ENCODE assay signal across 9 mouse cellular contexts in genomic region chrX:140537662-140538061, GRCm38 (mm10).
DNase-seq lines count a peak whose midpoint lies in the region; ATAC-seq and TF ChIP-seq lines count a peak whose summit lies in the region.
"Had no signal": no experiment of that assay in that cellular context is flagged by ENCODE, and none has a peak within 500 bp of the region (broad histone marks: within the 10 kb centered on the region; RNA-seq: fewer than 3 reads in every experiment).

No protein-coding gene starts in this region.

- H3K9ac ChIP-seq in forebrain, embryonic 16.5 days (replicated peaks; ENCODE audit: low read depth, low read length), result no peak overlapping the region
- no peak overlapping the region for H3K9ac ChIP-seq in hindbrain, embryonic 16.5 days (ENCODE audit: low read depth, low read length)
- H3K9ac ChIP-seq: limb, embryonic 15.5 days had no signal

- H3K27ac ChIP-seq in bone marrow, adult 2 months (ENCODE audit: control insufficient read depth, insufficient read depth, low read depth, low read length, poor library complexity), result peak overlapping the region; percentile 54; the same call in 1 of the 2 replicates
- no peak overlapping the region for H3K27ac ChIP-seq in forebrain, embryonic 16.5 days (ENCODE audit: low read length)
- no peak overlapping the region for H3K27ac ChIP-seq in hindbrain, embryonic 16.5 days (ENCODE audit: low read depth, low read length)
- H3K27ac ChIP-seq: limb, embryonic 15.5 days had no signal

- intact Hi-C loops in heart, postnatal 36 days (cut with DNase I), result no loop called here

- no peaks in the 10 kb centered on the region for H3K27me3 ChIP-seq in forebrain, embryonic 16.5 days (replicated peaks; ENCODE audit: control insufficient read depth, insufficient read depth, low read length)
- no peaks in the 10 kb centered on the region; the same call in 1 of the 2 replicates for H3K27me3 ChIP-seq in hindbrain, embryonic 16.5 days (replicated peaks; ENCODE audit: control insufficient read depth, insufficient read depth, low read length)

- ATAC-seq in forebrain, embryonic 16.5 days, result no peak
- no peak for ATAC-seq in hindbrain, embryonic 16.5 days

- no peak overlapping the region for H3K4me2 ChIP-seq in forebrain, embryonic 16.5 days (ENCODE audit: low read length)
- H3K4me2 ChIP-seq in hindbrain, embryonic 16.5 days (ENCODE audit: low read length), result no peak overlapping the region
- H3K4me2 ChIP-seq: limb, embryonic 15.5 days had no signal

- no peak for TF ChIP-seq POLR2A in bone marrow, adult 2 months (IDR thresholded peaks at IDR 0.05; ENCODE audit: borderline replicate concordance, control insufficient read depth, low read depth, low read length)

- H3K36me3 ChIP-seq in forebrain, embryonic 16.5 days (ENCODE audit: control insufficient read depth, insufficient read depth), result no peaks in the 10 kb centered on the region
- no peaks in the 10 kb centered on the region for H3K36me3 ChIP-seq in hindbrain, embryonic 16.5 days (ENCODE audit: control insufficient read depth, insufficient read depth, low read length)

- no peaks in the 10 kb centered on the region; the same call in 1 of the 2 replicates for H3K4me1 ChIP-seq in bone marrow, adult 2 months (ENCODE audit: control insufficient read depth, insufficient read depth, low read length)
- peaks cover 6% of the 10 kb centered on the region; the same call in 1 of the 2 replicates for H3K4me1 ChIP-seq in forebrain, embryonic 16.5 days (replicated peaks; ENCODE audit: control insufficient read depth, insufficient read depth, low read length)
- peaks cover 3% of the 10 kb centered on the region; the same call in 1 of the 2 replicates for H3K4me1 ChIP-seq in hindbrain, embryonic 16.5 days (ENCODE audit: control insufficient read depth, insufficient read depth, low read depth, low read length)

- peak; percentile 66 for DNase-seq in gastrocnemius, adult 18-20 months (ENCODE audit: low spot score)
- no peak for DNase-seq in gastrocnemius, postnatal 10 days
- peak; percentile 66 to 69 for DNase-seq in heart, postnatal 36 days
- DNase-seq in mesoderm, embryonic 11.5 days (ENCODE audit: low read depth, low spot score), result peak; percentile 22
- DNase-seq in cerebellum, postnatal 25 days, result no peak

- WGBS in bone marrow, adult 2 months, result 14% methylated on average over 6 of the region's 6 CpGs
- 50% methylated on average over 6 of the region's 6 CpGs for WGBS in forebrain, embryonic 16.5 days
- 45% methylated on average over 6 of the region's 6 CpGs for WGBS in hindbrain, embryonic 16.5 days

- no peaks in the 10 kb centered on the region for H3K9me3 ChIP-seq in forebrain, embryonic 16.5 days (ENCODE audit: control insufficient read depth, low read length)
- no peaks in the 10 kb centered on the region for H3K9me3 ChIP-seq in hindbrain, embryonic 16.5 days (ENCODE audit: control insufficient read depth, low read length)
- H3K9me3 ChIP-seq: limb, embryonic 15.5 days had no signal

- TF ChIP-seq CTCF in bone marrow, adult 2 months (IDR thresholded peaks at IDR 0.05; ENCODE audit: control insufficient read depth, insufficient read depth, low read length), result no peak

- no peak overlapping the region for H3K4me3 ChIP-seq in bone marrow, adult 2 months (replicated peaks; ENCODE audit: control insufficient read depth, low read depth, low read length)
- H3K4me3 ChIP-seq in forebrain, embryonic 16.5 days (replicated peaks; ENCODE audit: low read length), result no peak overlapping the region
- no peak overlapping the region for H3K4me3 ChIP-seq in hindbrain, embryonic 16.5 days (ENCODE audit: low read length)
- H3K4me3 ChIP-seq: limb, embryonic 15.5 days had no signal

Comparison
In these comparisons a context has a peak if more than half of its experiments do, and no peak if none do; other contexts are left out.
1. DNase-seq: peak in gastrocnemius, adult 18-20 months (single experiment), heart, postnatal 36 days (2 of 2) and mesoderm, embryonic 11.5 days (single experiment); none in gastrocnemius, postnatal 10 days (single experiment) and cerebellum, postnatal 25 days (0 of 2).